Mouse (Mus musculus): ENCODE data around the gene Arhgap15.

GRCm38 (mm10) chr2:44010249-44010648, 261.6 kb downstream of the Arhgap15 start:
- TF ChIP-seq CTCF (IDR thresholded peaks at IDR 0.05; ENCODE audit: low read depth, low read length) = no peak
- TF ChIP-seq GATA1 (IDR thresholded peaks at IDR 0.05; ENCODE audit: borderline replicate concordance, low read length) = no peak
- TF ChIP-seq POLR2AphosphoS5 (IDR thresholded peaks at IDR 0.05; ENCODE audit: insufficient replicate concordance, low read depth, low read length) = no peak

All from G1E (cell line).